In the genomic region with DNA sequence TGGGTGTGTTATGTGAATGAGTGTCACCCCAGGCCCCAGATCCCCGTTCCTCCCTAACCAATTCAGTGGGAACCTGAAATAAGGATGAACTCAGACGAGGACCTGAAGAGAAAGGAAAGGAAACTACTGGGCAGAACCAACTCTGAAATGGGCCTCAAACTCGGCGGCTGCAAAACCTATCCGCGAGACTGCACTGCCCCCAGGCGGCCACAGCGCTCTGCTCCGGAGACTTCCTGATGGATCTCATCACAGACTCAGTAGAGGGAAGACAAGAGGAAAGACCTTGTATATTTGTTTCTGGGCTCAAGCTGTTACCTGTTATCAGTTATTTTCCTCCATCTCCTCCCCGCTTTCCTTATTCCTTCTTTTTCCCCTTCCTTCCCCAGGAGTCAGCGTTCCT, we compare ENCODE assay signal across 8 mouse cellular contexts. TPM values are rescaled to one million over a fixed set of nuclear protein-coding genes. Genes with fewer than 3 reads are reported as not detected.
A peak's percentile ranks its signal among the peaks of the same experiment; 100 is the strongest.
DNase-seq lines count a peak whose midpoint lies in the region; ATAC-seq and TF ChIP-seq lines count a peak whose summit lies in the region.

No protein-coding gene starts in this region.

- H3K27me3 ChIP-seq in hindbrain, postnatal 0 days (ENCODE audit: insufficient read depth, low read length) = no peaks in the 10 kb centered on the region

- peak; percentile 80 for TF ChIP-seq CTCF in cortical plate, adult 2 months (IDR thresholded peaks at IDR 0.05; ENCODE audit: extremely low read depth, insufficient read depth, low read length)
- TF ChIP-seq CTCF in hindbrain, postnatal 0 days (IDR thresholded peaks at IDR 0.05; ENCODE audit: low read depth) = peak; percentile 82

- H3K27ac ChIP-seq in cortical plate, adult 2 months (ENCODE audit: insufficient read depth, low read length) = no peak overlapping the region
- H3K27ac ChIP-seq in hindbrain, postnatal 0 days = no peak overlapping the region

- peak overlapping the region; percentile 38; the same call in 1 of the 2 replicates for H3K4me2 ChIP-seq in hindbrain, postnatal 0 days (ENCODE audit: low read depth, low read length)

- no peaks in the 10 kb centered on the region for H3K36me3 ChIP-seq in hindbrain, postnatal 0 days (ENCODE audit: insufficient read depth, low read length)

- no peak for TF ChIP-seq POLR2A in cortical plate, adult 2 months (IDR thresholded peaks at IDR 0.05; ENCODE audit: extremely low read depth, insufficient read depth, low read length)

- no peak for ATAC-seq in hindbrain, postnatal 0 days
- ATAC-seq in megakaryocyte, adult 5-6 weeks (ENCODE audit: poor library complexity, severe bottlenecking) = peak; percentile 73; the same call in 1 of the 2 replicates

- no peak overlapping the region for H3K9ac ChIP-seq in hindbrain, postnatal 0 days (replicated peaks; ENCODE audit: low read length)

- no peaks in the 10 kb centered on the region for H3K4me1 ChIP-seq in cortical plate, adult 2 months (ENCODE audit: control insufficient read depth, insufficient read depth, low read length)
- H3K4me1 ChIP-seq in hindbrain, postnatal 0 days (ENCODE audit: insufficient read depth, low read length) = no peaks in the 10 kb centered on the region

- H3K9me3 ChIP-seq in hindbrain, postnatal 0 days (ENCODE audit: low read length) = no peaks in the 10 kb centered on the region

- H3K4me3 ChIP-seq in cortical plate, adult 2 months (ENCODE audit: insufficient read depth, low read length) = no peak overlapping the region
- no peak overlapping the region for H3K4me3 ChIP-seq in hindbrain, postnatal 0 days (ENCODE audit: low read length)

- DNase-seq in adrenal gland, adult 18-20 months (ENCODE audit: low spot score in 2 of 2) = peak; percentile 83 to 90
- peak; percentile 48 to 65 for DNase-seq in gastrocnemius, adult 8-10 months (ENCODE audit: low spot score in 2 of 2)
- DNase-seq in hindbrain, postnatal 0 days (ENCODE audit: low spot score) = peak; percentile 75
- DNase-seq in left cerebral cortex, adult 8-10 months (ENCODE audit: low spot score in 2 of 2) = peak; percentile 22 to 80
- peak; percentile 83 for DNase-seq in right cerebral cortex, postnatal 14 days
- peak; percentile 84 for DNase-seq in urinary bladder, postnatal 25 days (ENCODE audit: low spot score)

- 8% methylated on average over 11 of the region's 11 CpGs for whole genome bisulfite sequencing in hindbrain, postnatal 0 days

RNA-seq across cellular contexts. Expression of a gene that starts 50.4 kb away (rescaled TPM):
- total RNA-seq in adrenal gland, adult 18-20 months (2021) = 100 to 1,000 TPM; 117 to 152 TPM
- polyA plus RNA-seq in cortical plate, adult 2 months (2012; rRNA removed) = 36.2 and 36.5 TPM in 2 replicates
- 100 to 1,000 TPM; 117 to 137 (median 121) TPM for total RNA-seq in gastrocnemius, adult 8-10 months (2022)
- 30.4 and 32.6 TPM in 2 replicates for total RNA-seq in hindbrain, postnatal 0 days (2014; rRNA removed)
- 92.9 and 106 TPM in 2 replicates for polyA plus RNA-seq in hindbrain, postnatal 0 days (2015; fragmentation: Nextera tagmentation; extraction: Ambion mirVana)
- 10 to 100 TPM; 47.1 to 49.1 (median 48.8) TPM for total RNA-seq in left cerebral cortex, adult 8-10 months (2022)
- 109 and 115 TPM in 2 replicates for total RNA-seq in megakaryocyte, adult 5-6 weeks (2015)
- 95.9 and 103 TPM in 2 replicates for total RNA-seq in megakaryocyte, adult 5-6 weeks (2017)
